Mouse (Mus musculus): ENCODE data around the gene Adam10. TPM values are rescaled to one million over a fixed set of nuclear protein-coding genes. Genes with fewer than 3 reads are reported as not detected.

The Adam10 gene
- polyA plus RNA-seq, 1 experiment from 2014 or later = 53.6 TPM

DNA sequence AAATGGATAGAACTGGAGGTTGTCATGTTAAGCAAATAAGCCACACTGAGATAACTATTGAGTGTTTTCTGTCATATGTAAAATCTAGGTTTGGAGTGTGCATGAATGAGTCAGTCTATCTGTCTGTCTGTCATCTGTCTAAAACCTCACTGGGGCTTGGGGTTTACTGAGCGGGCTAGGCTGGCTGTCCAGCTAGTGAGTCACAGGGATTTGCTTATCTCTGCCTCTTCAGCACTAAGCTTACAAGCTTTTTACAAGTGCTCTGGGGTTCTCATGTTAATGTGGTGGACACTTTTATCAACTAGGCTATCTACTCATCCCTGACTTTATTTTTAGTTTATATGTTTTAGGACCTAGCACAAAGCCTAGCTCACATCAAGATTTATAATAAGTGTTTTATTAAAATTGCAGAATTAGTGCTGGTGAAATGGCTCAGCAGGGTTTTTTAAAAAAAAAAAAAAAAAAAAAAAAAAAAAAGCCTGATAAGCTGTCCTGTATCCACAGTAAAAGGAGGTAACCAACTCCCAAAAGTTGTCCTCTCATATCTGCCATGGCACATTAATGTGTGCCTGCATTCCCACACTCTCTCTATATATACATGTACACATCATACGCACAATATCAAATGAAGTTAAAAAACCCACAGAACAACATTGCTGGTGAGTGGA, 9.6 kb downstream of the Adam10 start:
- 83% methylated on average over 2 of the region's 2 CpGs for WGBS
- Histone ChIP-seq H3K27ac (ENCODE audit: low read length) (no peak overlapping the region), H3K4me2 (ENCODE audit: low read length) (no peak overlapping the region), H3K4me3 (ENCODE audit: low read depth, low read length) (no peak overlapping the region), H3K9me3 (replicated peaks; ENCODE audit: control insufficient read depth, low read length, poor library complexity, severe bottlenecking) (no peaks in the 10 kb centered on the region), H3K9ac (ENCODE audit: low read depth, low read length) (no peak overlapping the region), H3K36me3 (ENCODE audit: control insufficient read depth, insufficient read depth, low read length) (no peaks in the 10 kb centered on the region), H3K4me1 (ENCODE audit: control insufficient read depth, insufficient read depth, low read length) (no peaks in the 10 kb centered on the region; the same call in 1 of the 2 replicates), H3K27me3 (ENCODE audit: control insufficient read depth, insufficient read depth, low read depth, low read length) (no peaks in the 10 kb centered on the region)
- ATAC-seq = no peak

GRCm38 (mm10) chr9:70689926-70690325, 11.1 kb downstream of the Adam10 start:
- Histone ChIP-seq H3K4me2 (ENCODE audit: low read length) (no peak overlapping the region), H3K9me3 (replicated peaks; ENCODE audit: control insufficient read depth, low read length, poor library complexity, severe bottlenecking) (no peaks in the 10 kb centered on the region), H3K4me1 (ENCODE audit: control insufficient read depth, insufficient read depth, low read length) (no peaks in the 10 kb centered on the region; the same call in 1 of the 2 replicates), H3K27me3 (ENCODE audit: control insufficient read depth, insufficient read depth, low read depth, low read length) (no peaks in the 10 kb centered on the region), H3K9ac (ENCODE audit: low read depth, low read length) (no peak overlapping the region), H3K4me3 (ENCODE audit: low read depth, low read length) (no peak overlapping the region), H3K27ac (ENCODE audit: low read length) (no peak overlapping the region), H3K36me3 (ENCODE audit: control insufficient read depth, insufficient read depth, low read length) (no peaks in the 10 kb centered on the region)
- WGBS = 80% methylated on average over 3 of the region's 3 CpGs
- ATAC-seq = no peak

GRCm38 (mm10) chr9:70690579-70690978, 11.8 kb downstream of the Adam10 start:
- Histone ChIP-seq H3K27ac (ENCODE audit: low read length) (no peak overlapping the region), H3K4me2 (ENCODE audit: low read length) (no peak overlapping the region), H3K27me3 (ENCODE audit: control insufficient read depth, insufficient read depth, low read depth, low read length) (no peaks in the 10 kb centered on the region), H3K9ac (ENCODE audit: low read depth, low read length) (no peak overlapping the region), H3K36me3 (ENCODE audit: control insufficient read depth, insufficient read depth, low read length) (no peaks in the 10 kb centered on the region), H3K9me3 (replicated peaks; ENCODE audit: control insufficient read depth, low read length, poor library complexity, severe bottlenecking) (no peaks in the 10 kb centered on the region), H3K4me3 (ENCODE audit: low read depth, low read length) (no peak overlapping the region), H3K4me1 (ENCODE audit: control insufficient read depth, insufficient read depth, low read length) (no peaks in the 10 kb centered on the region; the same call in 1 of the 2 replicates)
- ATAC-seq = no peak

DNA sequence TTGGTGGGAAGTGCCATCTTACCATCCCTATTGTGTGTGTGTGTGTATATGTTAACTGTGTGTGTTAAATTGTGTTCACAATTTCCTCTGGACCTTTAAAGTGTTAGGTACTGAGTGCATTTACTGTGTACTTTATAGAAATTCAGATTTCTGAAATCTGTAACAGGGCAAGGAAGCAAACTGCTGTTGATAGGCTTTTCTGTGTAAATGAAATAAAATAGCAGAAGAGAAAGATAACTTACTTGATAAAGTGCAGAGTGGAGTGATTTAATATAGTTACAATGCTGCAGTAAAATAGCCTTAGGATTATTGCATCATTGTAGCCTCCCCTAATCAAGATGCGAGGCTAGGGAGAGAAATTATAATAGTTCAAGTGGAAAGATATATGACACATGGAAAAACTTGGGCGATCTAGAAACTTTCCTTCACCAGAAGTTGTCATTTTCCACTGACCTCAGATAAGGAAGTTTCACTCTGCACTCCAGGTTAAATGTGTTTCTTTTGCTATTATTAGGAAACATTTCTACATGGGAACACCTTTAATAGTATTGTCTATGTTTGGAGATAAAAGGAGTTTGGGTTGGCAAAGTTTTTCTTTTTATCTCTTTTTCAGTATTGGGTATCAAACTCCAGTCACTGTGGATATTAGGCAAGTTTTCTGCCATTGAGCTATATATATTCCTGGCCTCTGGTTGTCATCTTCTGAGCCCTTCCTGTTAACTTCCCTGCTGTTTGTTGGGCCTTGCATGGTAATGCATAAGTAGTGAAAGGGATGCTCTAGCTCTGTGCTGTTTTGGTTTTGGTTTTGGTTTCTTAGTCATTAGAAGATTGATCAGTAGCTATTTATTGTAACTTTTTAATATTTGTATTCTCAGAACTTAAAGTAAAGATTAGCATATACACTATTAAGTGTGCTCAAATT, 13.2 kb downstream of the Adam10 start:
- H3K4me3 ChIP-seq (ENCODE audit: low read depth, low read length) = no peak overlapping the region
- H3K27ac ChIP-seq (ENCODE audit: low read length) = no peak overlapping the region
- 87% methylated on average over 2 of the region's 2 CpGs for WGBS
- no peak for ATAC-seq
- no peak overlapping the region for H3K4me2 ChIP-seq (ENCODE audit: low read length)
- H3K9ac ChIP-seq (ENCODE audit: low read depth, low read length) = no peak overlapping the region
- no peaks in the 10 kb centered on the region for H3K36me3 ChIP-seq (ENCODE audit: control insufficient read depth, insufficient read depth, low read length)
- no peaks in the 10 kb centered on the region for H3K27me3 ChIP-seq (ENCODE audit: control insufficient read depth, insufficient read depth, low read depth, low read length)
- no peaks in the 10 kb centered on the region for H3K4me1 ChIP-seq (ENCODE audit: control insufficient read depth, insufficient read depth, low read length)
- H3K9me3 ChIP-seq (replicated peaks; ENCODE audit: control insufficient read depth, low read length, poor library complexity, severe bottlenecking) = no peaks in the 10 kb centered on the region

- H3K27ac ChIP-seq (ENCODE audit: low read length) = no peak overlapping the region
- no peaks in the 10 kb centered on the region for H3K36me3 ChIP-seq (ENCODE audit: control insufficient read depth, insufficient read depth, low read length)
- H3K4me2 ChIP-seq (ENCODE audit: low read length) = no peak overlapping the region
- no peak overlapping the region for H3K4me3 ChIP-seq (ENCODE audit: low read depth, low read length)
- no peaks in the 10 kb centered on the region for H3K9me3 ChIP-seq (replicated peaks; ENCODE audit: control insufficient read depth, low read length, poor library complexity, severe bottlenecking)
- H3K4me1 ChIP-seq (ENCODE audit: control insufficient read depth, insufficient read depth, low read length) = no peaks in the 10 kb centered on the region
- ATAC-seq = no peak
- WGBS = 97% methylated on average over 2 of the region's 2 CpGs
- no peak overlapping the region for H3K9ac ChIP-seq (ENCODE audit: low read depth, low read length)
- no peaks in the 10 kb centered on the region for H3K27me3 ChIP-seq (ENCODE audit: control insufficient read depth, insufficient read depth, low read depth, low read length)
Observed at GRCm38 (mm10) chr9:70695723-70696122, 16.9 kb downstream of the Adam10 start.

DNA sequence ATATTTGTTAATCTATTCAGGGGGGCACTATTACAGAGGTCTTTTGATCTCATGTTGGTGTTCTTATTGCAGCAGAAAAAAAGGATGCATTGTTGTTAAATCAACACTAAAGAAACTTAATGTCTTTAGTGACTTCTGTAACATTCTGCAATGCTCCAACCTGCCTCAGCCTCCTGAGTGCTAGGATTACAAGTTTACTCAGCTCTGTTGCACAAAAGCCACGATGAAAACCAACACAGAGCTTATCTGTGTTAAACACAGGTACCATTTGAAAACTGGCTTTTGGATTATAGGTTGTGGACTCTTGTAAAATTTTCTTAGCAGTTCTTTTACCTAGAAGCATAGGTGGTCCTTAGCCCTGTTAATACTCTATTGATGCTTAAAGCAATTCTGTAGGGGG, 19.3 kb downstream of the Adam10 start:
- 93% methylated on average over 1 of the region's 1 CpGs for WGBS
- Histone ChIP-seq H3K9me3 (replicated peaks; ENCODE audit: control insufficient read depth, low read length, poor library complexity, severe bottlenecking) (no peaks in the 10 kb centered on the region), H3K27me3 (ENCODE audit: control insufficient read depth, insufficient read depth, low read depth, low read length) (no peaks in the 10 kb centered on the region), H3K9ac (ENCODE audit: low read depth, low read length) (no peak overlapping the region), H3K4me1 (ENCODE audit: control insufficient read depth, insufficient read depth, low read length) (no peaks in the 10 kb centered on the region), H3K36me3 (ENCODE audit: control insufficient read depth, insufficient read depth, low read length) (no peaks in the 10 kb centered on the region), H3K4me3 (ENCODE audit: low read depth, low read length) (no peak overlapping the region), H3K27ac (ENCODE audit: low read length) (no peak overlapping the region), H3K4me2 (ENCODE audit: low read length) (no peak overlapping the region)
- no peak for ATAC-seq

GRCm38 (mm10) chr9:70703597-70704203, 24.9 kb downstream of the Adam10 start:
- Histone ChIP-seq H3K27ac (ENCODE audit: low read length) (no peak overlapping the region), H3K36me3 (ENCODE audit: control insufficient read depth, insufficient read depth, low read length) (0 out of 2 replicates have a peak, but pooled peaks cover 5% of the 10 kb centered on the region), H3K9me3 (replicated peaks; ENCODE audit: control insufficient read depth, low read length, poor library complexity, severe bottlenecking) (no peaks in the 10 kb centered on the region), H3K4me3 (ENCODE audit: low read depth, low read length) (no peak overlapping the region), H3K4me1 (ENCODE audit: control insufficient read depth, insufficient read depth, low read length) (no peaks in the 10 kb centered on the region), H3K9ac (ENCODE audit: low read depth, low read length) (no peak overlapping the region), H3K4me2 (ENCODE audit: low read length) (no peak overlapping the region), H3K27me3 (ENCODE audit: control insufficient read depth, insufficient read depth, low read depth, low read length) (no peaks in the 10 kb centered on the region)
- 94% methylated on average over 5 of the region's 5 CpGs for WGBS
- ATAC-seq = no peak

GRCm38 (mm10) chr9:70706444-70706843, 27.6 kb downstream of the Adam10 start:
- no peak overlapping the region for H3K4me2 ChIP-seq (ENCODE audit: low read length)
- H3K27me3 ChIP-seq (ENCODE audit: control insufficient read depth, insufficient read depth, low read depth, low read length) = no peaks in the 10 kb centered on the region
- WGBS = 90% methylated on average over 1 of the region's 1 CpGs
- no peak overlapping the region for H3K9ac ChIP-seq (ENCODE audit: low read depth, low read length)
- 0 out of 2 replicates have a peak, but pooled peaks cover 5% of the 10 kb centered on the region for H3K36me3 ChIP-seq (ENCODE audit: control insufficient read depth, insufficient read depth, low read length)
- no peaks in the 10 kb centered on the region for H3K4me1 ChIP-seq (ENCODE audit: control insufficient read depth, insufficient read depth, low read length)
- no peak overlapping the region for H3K4me3 ChIP-seq (ENCODE audit: low read depth, low read length)
- no peak overlapping the region for H3K27ac ChIP-seq (ENCODE audit: low read length)
- ATAC-seq = no peak
- no peaks in the 10 kb centered on the region for H3K9me3 ChIP-seq (replicated peaks; ENCODE audit: control insufficient read depth, low read length, poor library complexity, severe bottlenecking)

DNA sequence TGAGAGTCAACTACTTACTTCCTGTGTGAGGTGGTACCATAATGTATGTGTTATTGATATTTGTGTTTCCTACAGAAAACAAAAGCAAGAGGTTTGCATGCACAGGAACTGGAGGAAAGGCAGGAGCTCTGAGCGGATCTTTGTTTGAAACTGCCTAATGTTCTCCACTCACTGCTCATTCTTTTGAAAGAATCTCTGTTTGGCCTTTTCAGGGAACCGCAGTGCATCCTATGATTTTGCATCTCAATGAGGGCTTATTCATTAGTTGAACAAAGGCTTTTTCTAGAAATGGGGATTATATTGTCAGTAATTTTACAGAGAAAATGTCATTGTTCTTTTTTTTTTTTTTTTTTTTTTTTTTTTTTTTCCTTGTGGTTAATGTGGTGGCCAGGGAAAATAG, 50.7 kb downstream of the Adam10 start:
- no peak overlapping the region for H3K4me3 ChIP-seq (ENCODE audit: low read depth, low read length)
- H3K27ac ChIP-seq (ENCODE audit: low read length) = no peak overlapping the region
- no peaks in the 10 kb centered on the region for H3K36me3 ChIP-seq (ENCODE audit: control insufficient read depth, insufficient read depth, low read length)
- no peak overlapping the region for H3K9ac ChIP-seq (ENCODE audit: low read depth, low read length)
- no peaks in the 10 kb centered on the region for H3K9me3 ChIP-seq (replicated peaks; ENCODE audit: control insufficient read depth, low read length, poor library complexity, severe bottlenecking)
- ATAC-seq = no peak
- no peaks in the 10 kb centered on the region for H3K4me1 ChIP-seq (ENCODE audit: control insufficient read depth, insufficient read depth, low read length)
- no peaks in the 10 kb centered on the region for H3K27me3 ChIP-seq (ENCODE audit: control insufficient read depth, insufficient read depth, low read depth, low read length)
- H3K4me2 ChIP-seq (ENCODE audit: low read length) = no peak overlapping the region
- WGBS = 11% methylated on average over 2 of the region's 2 CpGs

Data from midbrain, embryonic 16.5 days (tissue).